Mouse (Mus musculus) granulocyte monocyte progenitor cell, adult 5-6 weeks (primary cell): Measurements from ENCODE around the gene Fdps. TPM values are rescaled to one million over a fixed set of nuclear protein-coding genes. Genes with fewer than 3 reads are reported as not detected.
A peak's percentile ranks its signal among the peaks of the same experiment; 100 is the strongest.

Experiments used
- ATAC-seq: replicated peaks from 2 replicates; pipeline ENCODE4 v1.8.0; 2016; ENCODE audit warnings: mild to moderate bottlenecking, moderate TSS enrichment, inconsistent platforms; ENCODE audit not compliant: poor library complexity, severe bottlenecking
- total RNA-seq, 2 experiments: library from RNA; stranded (forward) in 1 of 2; stranded (reverse) in 1 of 2; fragments of 200-712, 200-1000 nt in 1 of 2; fragments of >200 nt in 1 of 2; fragmentation: Nextera tagmentation in 1 of 2; gene quantifications; 2 replicates each; pipeline ENCODE4 v1.2.3; 2014 to 2017

Fdps gene
- total RNA-seq (2014; fragmentation: Nextera tagmentation): 161 and 178 TPM in 2 replicates
- 198 and 245 TPM in 2 replicates for total RNA-seq (2017)

GRCm38 (mm10) chr3:89101812-89102494, at the start of gene Fdps:
Fdps (minus strand) TSS chr3:89101959.
- peak; percentile 93 for ATAC-seq

GRCm38 (mm10) chr3:89148567-89148966, 46.8 kb upstream of the Fdps start:
- no peak for ATAC-seq

GRCm38 (mm10) chr3:89147979-89148311, 46.2 kb upstream of the Fdps start:
- ATAC-seq: 0 out of 2 replicates have a peak, but pooled peaks have one; percentile 5

GRCm38 (mm10) chr3:89147101-89147978, 45.6 kb upstream of the Fdps start:
- ATAC-seq: peak; percentile 22; the same call in 1 of the 2 replicates

- no peak for ATAC-seq
Measured at GRCm38 (mm10) chr3:89145566-89145965, 43.8 kb upstream of the Fdps start.

- ATAC-seq: no peak
Measured at GRCm38 (mm10) chr3:89144821-89145220, 43.1 kb upstream of the Fdps start.

- ATAC-seq: peak; percentile 79
Measured at GRCm38 (mm10) chr3:89136365-89136764, 34.6 kb upstream of the Fdps start.

GRCm38 (mm10) chr3:89135958-89136357, 34.2 kb upstream of the Fdps start, which contains the start of gene Pklr:
Pklr (plus strand) TSS chr3:89136142.
- no peak for ATAC-seq

- no peak for ATAC-seq
Measured at GRCm38 (mm10) chr3:89133752-89134151, 32.0 kb upstream of the Fdps start.

- no peak for ATAC-seq
Measured at GRCm38 (mm10) chr3:89133063-89133450, 31.3 kb upstream of the Fdps start.

GRCm38 (mm10) chr3:89132285-89133062, 30.7 kb upstream of the Fdps start:
- peak; percentile 35; the same call in 1 of the 2 replicates for ATAC-seq

GRCm38 (mm10) chr3:89131816-89132215, 30.1 kb upstream of the Fdps start:
- no peak for ATAC-seq

GRCm38 (mm10) chr3:89129908-89130307, 28.1 kb upstream of the Fdps start:
- ATAC-seq: no peak

- no peak for ATAC-seq
Measured at GRCm38 (mm10) chr3:89125981-89126380, 24.2 kb upstream of the Fdps start.

- ATAC-seq: no peak
Measured at GRCm38 (mm10) chr3:89124241-89124640, 22.5 kb upstream of the Fdps start.

- no peak for ATAC-seq
Measured at GRCm38 (mm10) chr3:89123313-89123712, 21.6 kb upstream of the Fdps start.

- ATAC-seq: peak; percentile 46; the same call in 1 of the 2 replicates
Measured at GRCm38 (mm10) chr3:89115522-89115921, 13.8 kb upstream of the Fdps start.

- ATAC-seq: no peak
Measured at GRCm38 (mm10) chr3:89113058-89113457, 11.3 kb upstream of the Fdps start.

GRCm38 (mm10) chr3:89108146-89108545, 6.4 kb upstream of the Fdps start:
- no peak for ATAC-seq

- ATAC-seq: no peak
Measured at GRCm38 (mm10) chr3:89107545-89107944, 5.8 kb upstream of the Fdps start.

GRCm38 (mm10) chr3:89106881-89107280, 5.1 kb upstream of the Fdps start:
- no peak for ATAC-seq
